Mouse (Mus musculus) E14TG2a.4 (cell line): ENCODE data around the gene Mstn.

Experiments used
- H3K27me3 ChIP-seq: 2 replicates; pipeline ENCODE4 v1.6.1; 2014; ENCODE audit warnings: low read length, control low read depth; ENCODE audit not compliant: insufficient read depth
- H3K36me3 ChIP-seq: 2 replicates; pipeline ENCODE4 v1.6.1; 2014; ENCODE audit warnings: low read length, control low read depth; ENCODE audit not compliant: insufficient read depth
- H3K4me1 ChIP-seq: replicated peaks from 2 replicates; pipeline ENCODE4 v1.6.1; 2014; ENCODE audit warnings: low read depth, low read length, control low read depth
- H3K4me3 ChIP-seq: replicated peaks from 2 replicates; pipeline ENCODE4 v1.5.1; 2014; ENCODE audit warnings: mild to moderate bottlenecking, low read length
- H3K9me3 ChIP-seq: 2 replicates; pipeline ENCODE4 v1.6.1; 2014; ENCODE audit warnings: low read length, control low read depth
- CTCF ChIP-seq: conservative IDR thresholded peaks from 2 replicates; pipeline ENCODE4 v1.5.1; 2014; ENCODE audit warnings: low read length
- NANOG ChIP-seq: IDR thresholded peaks from 2 replicates; pipeline ENCODE4 v1.6.1; 2014; ENCODE audit warnings: borderline replicate concordance, low read length, mixed read lengths
- POU5F1 ChIP-seq: IDR thresholded peaks from 2 replicates; pipeline ENCODE4 v1.6.1; 2014; ENCODE audit warnings: low read length, borderline replicate concordance

Mstn gene

DNA sequence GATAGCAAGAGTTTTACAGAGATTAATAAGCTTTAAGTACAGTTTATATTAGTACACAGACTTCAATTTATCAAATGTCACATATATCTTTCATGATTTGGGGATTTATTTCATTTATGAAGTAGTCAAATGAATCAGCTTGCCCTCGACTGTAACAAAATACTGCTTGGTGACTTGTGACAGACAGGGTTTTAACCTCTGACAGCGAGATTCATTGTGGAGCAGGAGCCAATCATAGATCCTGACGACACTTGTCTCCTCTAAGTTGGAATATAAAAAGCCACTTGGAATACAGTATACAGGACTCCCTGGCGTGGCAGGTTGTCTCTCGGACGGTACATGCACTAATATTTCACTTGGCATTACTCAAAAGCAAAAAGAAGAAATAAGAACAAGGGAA, at the start of gene Mstn:
Gene Mstn, plus strand, starts transcription at position 301 of the 400 bp plus-strand sequence.
- Histone ChIP-seq H3K27me3 (no peaks in the 10 kb centered on the region), H3K9me3 (no peaks in the 10 kb centered on the region), H3K4me3 (no peak within 1 kb of the TSS), H3K4me1 (no peaks in the 10 kb centered on the region), H3K36me3 (no peaks in the 10 kb centered on the region)
- no peak for TF ChIP-seq CTCF
- no peak for TF ChIP-seq NANOG
- TF ChIP-seq POU5F1, result no peak

DNA sequence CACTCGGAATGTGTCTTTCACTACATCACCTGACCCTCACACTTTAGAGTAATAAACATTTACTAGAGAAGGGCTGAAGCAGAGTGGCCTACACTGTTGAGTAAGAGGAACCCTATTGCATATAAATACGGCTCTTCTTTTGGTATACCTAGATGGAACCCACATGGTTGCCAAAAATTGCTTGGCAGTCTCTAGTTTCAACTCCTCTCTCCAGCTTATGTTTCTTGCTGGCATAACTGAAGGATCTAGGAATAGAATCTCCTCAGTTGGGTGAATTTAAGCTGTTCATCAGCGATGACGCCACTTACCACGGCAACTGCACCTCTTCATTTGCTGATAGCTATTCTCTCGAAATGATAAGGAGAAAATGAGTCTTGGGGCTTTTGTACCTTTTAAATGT, 46.7 kb upstream of the Mstn start:
- H3K36me3 ChIP-seq, result no peaks in the 10 kb centered on the region
- no peaks in the 10 kb centered on the region for H3K9me3 ChIP-seq
- no peaks in the 10 kb centered on the region for H3K4me1 ChIP-seq
- H3K27me3 ChIP-seq, result no peaks in the 10 kb centered on the region
- TF ChIP-seq CTCF, result no peak
- no peak for TF ChIP-seq NANOG
- no peak for TF ChIP-seq POU5F1
- no peak overlapping the region for H3K4me3 ChIP-seq

DNA sequence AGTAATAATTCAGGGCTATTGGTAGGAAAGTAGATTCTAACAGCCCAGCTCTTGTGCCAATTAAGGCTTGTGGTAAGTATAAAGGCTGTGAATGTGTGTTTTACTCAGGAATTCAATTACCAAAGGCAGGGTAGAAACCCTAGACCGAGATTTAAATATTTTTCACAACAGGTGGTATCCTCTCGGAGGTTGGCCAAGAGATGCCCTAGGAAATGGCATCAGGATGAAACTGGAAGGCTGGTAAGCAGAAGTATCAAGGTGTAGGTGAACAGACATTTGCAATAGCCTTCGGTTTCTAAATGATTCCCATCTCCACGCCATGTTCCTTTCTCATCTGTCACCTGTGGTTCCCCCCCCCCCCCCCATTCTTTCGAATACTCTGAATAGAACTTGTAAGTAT, 45.8 kb upstream of the Mstn start:
- TF ChIP-seq POU5F1 (no peak), CTCF (no peak), NANOG (no peak)
- Histone ChIP-seq H3K4me3 (no peak overlapping the region), H3K4me1 (no peaks in the 10 kb centered on the region), H3K9me3 (no peaks in the 10 kb centered on the region), H3K27me3 (no peaks in the 10 kb centered on the region), H3K36me3 (no peaks in the 10 kb centered on the region)

- no peak for TF ChIP-seq CTCF
- no peak for TF ChIP-seq POU5F1
- no peak for TF ChIP-seq NANOG
- no peaks in the 10 kb centered on the region for H3K9me3 ChIP-seq
- H3K27me3 ChIP-seq, result no peaks in the 10 kb centered on the region
- H3K36me3 ChIP-seq, result no peaks in the 10 kb centered on the region
- no peaks in the 10 kb centered on the region for H3K4me1 ChIP-seq
- H3K4me3 ChIP-seq, result no peak overlapping the region
Observed at GRCm38 (mm10) chr1:53018746-53019505, 42.5 kb upstream of the Mstn start.

GRCm38 (mm10) chr1:53020079-53020478, 41.4 kb upstream of the Mstn start, which contains the start of gene 1700019D03Rik:
1700019D03Rik (minus strand) TSS chr1:53020179.
- no peaks in the 10 kb centered on the region for H3K9me3 ChIP-seq
- no peaks in the 10 kb centered on the region for H3K4me1 ChIP-seq
- TF ChIP-seq NANOG (no peak), POU5F1 (no peak), CTCF (no peak)
- H3K4me3 ChIP-seq, result no peak within 1 kb of the TSS
- H3K27me3 ChIP-seq, result no peaks in the 10 kb centered on the region
- no peaks in the 10 kb centered on the region for H3K36me3 ChIP-seq

DNA sequence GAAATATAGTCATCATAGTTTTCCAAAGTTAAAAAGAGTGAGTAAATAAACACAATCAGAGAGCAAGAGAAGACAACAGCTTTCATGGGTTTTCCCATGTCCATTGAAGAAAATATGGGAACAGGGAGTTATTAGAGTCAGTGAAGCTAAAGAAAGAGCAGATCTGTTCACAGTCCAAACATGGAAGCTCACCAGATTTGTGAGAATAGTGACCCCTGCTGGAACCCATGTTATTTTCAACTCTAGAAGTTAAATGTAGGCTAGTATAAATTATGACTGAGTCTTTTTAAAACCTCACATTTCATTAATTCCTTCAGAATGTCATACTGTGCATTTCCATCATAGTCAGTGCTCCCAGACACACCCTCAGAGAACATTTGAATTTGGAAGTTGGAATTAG, 28.9 kb upstream of the Mstn start:
- Histone ChIP-seq H3K36me3 (no peaks in the 10 kb centered on the region), H3K27me3 (no peaks in the 10 kb centered on the region), H3K9me3 (peaks cover 8% of the 10 kb centered on the region; the same call in 1 of the 2 replicates), H3K4me1 (no peaks in the 10 kb centered on the region), H3K4me3 (no peak overlapping the region)
- TF ChIP-seq CTCF, result peak; percentile 24
- TF ChIP-seq NANOG, result no peak

GRCm38 (mm10) chr1:53037443-53037871, 24.0 kb upstream of the Mstn start:
- H3K4me1 ChIP-seq, result no peaks in the 10 kb centered on the region
- TF ChIP-seq CTCF (no peak), POU5F1 (no peak), NANOG (no peak)

DNA sequence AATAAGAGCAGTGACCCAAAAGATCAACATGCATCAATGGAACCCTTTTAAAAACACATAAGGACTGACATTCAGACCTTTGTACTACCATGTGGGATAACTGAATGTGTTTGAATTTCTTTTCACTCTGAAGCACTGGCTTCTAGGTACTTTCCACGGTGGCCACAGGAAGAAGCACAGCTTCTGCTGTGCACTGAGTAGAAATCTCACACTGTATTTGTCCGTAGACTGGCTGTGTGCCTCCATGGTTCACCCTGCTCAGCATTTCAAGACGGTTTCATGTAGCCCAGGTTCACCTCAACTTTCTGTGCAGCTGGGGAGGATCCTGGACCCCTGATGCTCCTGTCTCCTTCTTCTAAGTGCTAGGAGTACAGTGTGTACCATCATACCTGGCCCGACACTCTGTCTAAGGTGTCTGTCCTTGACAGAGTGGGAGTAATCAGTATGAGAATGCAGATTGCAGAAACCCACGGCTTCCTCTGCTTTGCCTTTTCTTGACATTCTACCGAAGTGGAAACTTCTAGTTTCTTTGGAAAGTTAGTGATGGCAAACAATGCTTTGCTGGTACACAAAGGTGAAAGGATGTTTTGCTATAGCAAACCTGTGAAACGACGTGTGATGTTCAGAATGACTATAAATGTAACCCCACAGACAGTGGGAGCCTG, 11.5 kb upstream of the Mstn start:
- TF ChIP-seq CTCF (no peak), NANOG (no peak), POU5F1 (no peak)
- H3K4me1 ChIP-seq, result no peaks in the 10 kb centered on the region

More at GRCm38 (mm10) chr1:53037443-53037871, 24.0 kb upstream of the Mstn start:
- Histone ChIP-seq H3K9me3 (no peaks in the 10 kb centered on the region), H3K27me3 (no peaks in the 10 kb centered on the region), H3K36me3 (no peaks in the 10 kb centered on the region), H3K4me3 (no peak overlapping the region)

More for the DNA sequence above, 11.5 kb upstream of the Mstn start:
- no peaks in the 10 kb centered on the region for H3K9me3 ChIP-seq
- H3K36me3 ChIP-seq, result no peaks in the 10 kb centered on the region
- no peaks in the 10 kb centered on the region for H3K27me3 ChIP-seq
- no peak overlapping the region for H3K4me3 ChIP-seq
